Mouse (Mus musculus) midbrain, embryonic 14.5 days (tissue): ENCODE measurements around the gene Ripor2. TPM values are rescaled to one million over a fixed set of nuclear protein-coding genes. Genes with fewer than 3 reads are reported as not detected.

ENCODE experiments used
- ATAC-seq: fragments of 200-750 bp; cut with Nextera tagmentation; 2 replicates; pipeline ENCODE4 v1.8.0; 2017; ENCODE audit warnings: moderate number of reproducible peaks, moderate library complexity; ENCODE audit not compliant: low FRiP score, low TSS enrichment
- DNase-seq: peaks from one replicate; pipeline ENCODE4 v3.0.0-alpha.2; 2015
- H3K27ac ChIP-seq: fragments of 300-500 bp; sonication (generic); replicated peaks from 2 replicates; pipeline ENCODE4 v1.5.1; 2014; ENCODE audit warnings: mild to moderate bottlenecking, low read depth, low read length, moderate library complexity
- H3K27me3 ChIP-seq: fragments of 300-500 bp; sonication (generic); 2 replicates; pipeline ENCODE4 v1.6.1; 2014; ENCODE audit warnings: low read length, control low read depth, mixed read lengths; ENCODE audit not compliant: control insufficient read depth, insufficient read depth
- H3K36me3 ChIP-seq: fragments of 300-500 bp; sonication (generic); 2 replicates; pipeline ENCODE4 v1.6.1; 2014; ENCODE audit warnings: low read length, control low read depth; ENCODE audit not compliant: control insufficient read depth, insufficient read depth
- H3K4me1 ChIP-seq: fragments of 300-500 bp; sonication (generic); 2 replicates; pipeline ENCODE4 v1.6.1; 2014; ENCODE audit warnings: mild to moderate bottlenecking, antibody characterized with exemption, low read length, control low read depth; ENCODE audit not compliant: control insufficient read depth, insufficient read depth
- H3K4me2 ChIP-seq: fragments of 300-500 bp; sonication (generic); 2 replicates; pipeline ENCODE4 v1.6.1; 2014; ENCODE audit warnings: mild to moderate bottlenecking, low read length, moderate library complexity
- H3K4me3 ChIP-seq: fragments of 300-500 bp; sonication (generic); replicated peaks from 2 replicates; pipeline ENCODE4 v1.5.1; 2014; ENCODE audit warnings: low read depth, low read length
- H3K9ac ChIP-seq: fragments of 300-500 bp; sonication (generic); replicated peaks from 2 replicates; pipeline ENCODE4 v1.6.1; 2014; ENCODE audit warnings: mild to moderate bottlenecking, low read length, moderate library complexity
- H3K9me3 ChIP-seq: fragments of 300-500 bp; sonication (generic); 2 replicates; pipeline ENCODE4 v1.6.1; 2016; ENCODE audit warnings: low read length, control low read depth, mixed read lengths; ENCODE audit not compliant: control insufficient read depth
- WGBS: fragments of 180-500 bp; shearing (Covaris S2); extraction: QIAGEN DNeasy Blood & Tissue Kit; methylation state at CpG from one replicate; pipeline ENCODE4 v1.1.7; 2014; 5-methylcytosine and 5-hydroxymethylcytosine counted together
- polyA plus RNA-seq: library from polyadenylated mRNA; unstranded; fragments of >200 nt; fragmentation: Nextera tagmentation; extraction: Ambion mirVana; gene quantifications from 2 replicates; pipeline ENCODE4 v1.2.1, GENCODE M21; 2014

Gene Ripor2
- polyA plus RNA-seq, 1 experiment from 2014 or later = 33.4 TPM

GRCm38 (mm10) chr13:24588603-24589002 lies 6.6 kb downstream of the Ripor2 start:
- WGBS = 95% methylated on average over 3 of the region's 3 CpGs
- DNase-seq (no peak), ATAC-seq (no peak)
- H3K4me3 ChIP-seq = no peak overlapping the region
- no peaks in the 10 kb centered on the region for H3K4me1 ChIP-seq
- H3K36me3 ChIP-seq = no peaks in the 10 kb centered on the region
- H3K4me2 ChIP-seq = no peak overlapping the region
- H3K9me3 ChIP-seq = no peaks in the 10 kb centered on the region
- H3K27me3 ChIP-seq = no peaks in the 10 kb centered on the region
- H3K27ac ChIP-seq = no peak overlapping the region
- no peak overlapping the region for H3K9ac ChIP-seq

GRCm38 (mm10) chr13:24591737-24592136 lies 9.7 kb downstream of the Ripor2 start:
- H3K36me3 ChIP-seq = no peaks in the 10 kb centered on the region
- no peak overlapping the region for H3K9ac ChIP-seq
- ATAC-seq (no peak), DNase-seq (no peak)
- H3K4me1 ChIP-seq = no peaks in the 10 kb centered on the region
- H3K4me3 ChIP-seq = no peak overlapping the region
- no peak overlapping the region for H3K27ac ChIP-seq
- H3K27me3 ChIP-seq = no peaks in the 10 kb centered on the region
- H3K4me2 ChIP-seq = no peak overlapping the region
- 91% methylated on average over 6 of the region's 6 CpGs for WGBS
- H3K9me3 ChIP-seq = no peaks in the 10 kb centered on the region

DNA sequence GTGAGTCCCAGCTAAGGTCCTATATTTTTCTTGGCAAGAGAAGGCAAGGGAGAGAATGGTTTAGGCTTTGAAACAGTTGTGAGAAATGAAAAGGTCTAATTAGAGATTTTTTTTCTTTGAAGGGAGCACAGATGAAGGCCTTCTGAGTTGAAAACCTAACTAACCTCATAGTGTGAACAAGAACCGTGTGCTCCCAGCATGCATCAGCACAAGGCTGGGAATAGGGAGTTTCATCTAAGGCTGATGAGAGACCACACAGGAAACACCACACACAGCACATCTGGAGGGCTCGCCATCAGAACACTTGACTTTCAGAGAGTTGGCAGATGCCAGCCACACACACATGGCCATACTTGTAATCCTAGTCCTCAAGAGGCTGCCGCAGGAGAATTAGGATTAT lies 12.3 kb downstream of the Ripor2 start:
- Histone ChIP-seq H3K27ac (no peak overlapping the region), H3K9me3 (no peaks in the 10 kb centered on the region), H3K36me3 (no peaks in the 10 kb centered on the region), H3K27me3 (no peaks in the 10 kb centered on the region), H3K4me1 (no peaks in the 10 kb centered on the region), H3K4me2 (no peak overlapping the region), H3K4me3 (no peak overlapping the region), H3K9ac (no peak overlapping the region)
- WGBS = 75% methylated on average over 3 of the region's 3 CpGs
- ATAC-seq = no peak
- no peak for DNase-seq

DNA sequence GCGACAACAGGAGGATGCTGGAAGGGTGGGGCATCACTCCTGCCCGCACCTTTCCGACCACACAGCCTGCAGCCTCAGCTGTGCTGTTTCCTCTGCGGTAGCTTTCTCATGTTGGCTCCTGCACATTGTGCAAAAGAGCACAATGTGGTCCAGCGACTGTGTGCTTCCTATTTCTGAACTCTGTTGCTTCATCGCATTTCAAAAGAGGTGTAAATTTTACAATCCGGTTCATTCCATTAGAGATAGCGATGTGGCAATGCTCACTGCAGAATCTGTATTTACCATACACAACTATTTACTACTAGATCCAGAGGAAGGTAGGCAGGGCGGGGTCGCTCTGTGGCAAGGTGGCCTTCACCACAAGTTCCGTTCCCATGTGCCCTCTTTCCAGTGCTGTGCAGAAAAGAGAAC lies 17.6 kb downstream of the Ripor2 start:
- Histone ChIP-seq H3K36me3 (no peaks in the 10 kb centered on the region), H3K4me1 (peaks cover 6% of the 10 kb centered on the region), H3K4me2 (no peak overlapping the region), H3K4me3 (no peak overlapping the region), H3K9ac (no peak overlapping the region), H3K9me3 (no peaks in the 10 kb centered on the region), H3K27me3 (no peaks in the 10 kb centered on the region), H3K27ac (no peak overlapping the region)
- DNase-seq (no peak), ATAC-seq (no peak)
- 91% methylated on average over 11 of the region's 11 CpGs for WGBS

DNA sequence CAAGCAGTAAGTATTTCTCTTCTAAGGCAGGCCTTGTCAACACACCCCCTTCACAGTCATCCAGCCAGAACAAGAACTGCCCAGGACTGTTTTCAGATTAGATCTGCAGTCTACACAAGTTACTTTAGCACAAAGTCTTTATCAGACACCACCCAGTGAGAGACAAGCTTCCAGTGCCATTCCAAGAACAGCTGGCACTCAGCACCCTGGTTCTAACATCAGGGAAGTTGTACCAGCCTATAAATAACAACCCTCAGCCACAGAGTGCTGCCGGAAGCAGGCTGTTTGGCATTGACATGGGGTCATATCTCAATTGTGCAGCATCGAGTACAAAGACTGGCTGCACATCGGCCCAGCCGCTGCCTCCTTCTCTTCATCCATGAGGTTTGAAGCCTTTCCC lies 21.0 kb downstream of the Ripor2 start:
- Histone ChIP-seq H3K9ac (no peak overlapping the region), H3K4me1 (peaks cover 19% of the 10 kb centered on the region), H3K9me3 (no peaks in the 10 kb centered on the region), H3K27me3 (no peaks in the 10 kb centered on the region), H3K4me3 (no peak overlapping the region), H3K36me3 (no peaks in the 10 kb centered on the region), H3K27ac (no peak overlapping the region), H3K4me2 (0 out of 2 replicates have a peak overlapping the region, but pooled peaks have one; percentile 20)
- DNase-seq = no peak
- 9% methylated on average over 4 of the region's 4 CpGs for WGBS
- no peak for ATAC-seq

DNA sequence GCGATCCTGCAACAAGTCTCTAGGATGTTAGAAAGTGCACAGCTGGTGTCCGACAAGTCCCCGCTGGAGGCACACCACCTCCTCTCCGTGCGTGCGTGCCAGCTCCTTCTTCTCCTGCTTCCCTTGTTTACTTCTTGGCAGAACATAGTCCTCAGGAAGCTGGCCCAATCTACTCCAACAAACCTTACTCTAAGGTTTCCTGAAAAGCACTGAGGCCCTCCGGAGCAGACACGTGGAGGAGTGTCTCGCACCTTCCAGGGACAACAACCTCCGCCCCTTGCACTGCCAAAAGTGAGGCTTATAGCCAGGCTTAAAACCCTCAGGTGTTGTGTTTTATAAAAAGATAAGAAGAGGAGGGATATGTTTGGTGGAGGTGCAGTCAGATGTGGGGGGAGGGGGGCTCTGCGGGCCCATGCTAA lies 21.6 kb downstream of the Ripor2 start:
- no peak for ATAC-seq
- H3K27me3 ChIP-seq = no peaks in the 10 kb centered on the region
- H3K4me2 ChIP-seq = 0 out of 2 replicates have a peak overlapping the region, but pooled peaks have one; percentile 20

GRCm38 (mm10) chr13:24604096-24604495 lies 22.1 kb downstream of the Ripor2 start:
- Histone ChIP-seq H3K27ac (no peak overlapping the region), H3K4me1 (peaks cover 19% of the 10 kb centered on the region), H3K36me3 (no peaks in the 10 kb centered on the region), H3K4me2 (no peak overlapping the region), H3K27me3 (no peaks in the 10 kb centered on the region), H3K4me3 (no peak overlapping the region), H3K9ac (no peak overlapping the region), H3K9me3 (no peaks in the 10 kb centered on the region)
- WGBS = 22% methylated on average over 4 of the region's 4 CpGs
- ATAC-seq (no peak), DNase-seq (no peak)

More for the DNA sequence above, 21.6 kb downstream of the Ripor2 start:
- DNase-seq = no peak
- Histone ChIP-seq H3K27ac (no peak overlapping the region), H3K4me3 (no peak overlapping the region), H3K36me3 (no peaks in the 10 kb centered on the region), H3K9me3 (no peaks in the 10 kb centered on the region), H3K4me1 (peaks cover 19% of the 10 kb centered on the region), H3K9ac (no peak overlapping the region)
- WGBS = 22% methylated on average over 11 of the region's 11 CpGs

DNA sequence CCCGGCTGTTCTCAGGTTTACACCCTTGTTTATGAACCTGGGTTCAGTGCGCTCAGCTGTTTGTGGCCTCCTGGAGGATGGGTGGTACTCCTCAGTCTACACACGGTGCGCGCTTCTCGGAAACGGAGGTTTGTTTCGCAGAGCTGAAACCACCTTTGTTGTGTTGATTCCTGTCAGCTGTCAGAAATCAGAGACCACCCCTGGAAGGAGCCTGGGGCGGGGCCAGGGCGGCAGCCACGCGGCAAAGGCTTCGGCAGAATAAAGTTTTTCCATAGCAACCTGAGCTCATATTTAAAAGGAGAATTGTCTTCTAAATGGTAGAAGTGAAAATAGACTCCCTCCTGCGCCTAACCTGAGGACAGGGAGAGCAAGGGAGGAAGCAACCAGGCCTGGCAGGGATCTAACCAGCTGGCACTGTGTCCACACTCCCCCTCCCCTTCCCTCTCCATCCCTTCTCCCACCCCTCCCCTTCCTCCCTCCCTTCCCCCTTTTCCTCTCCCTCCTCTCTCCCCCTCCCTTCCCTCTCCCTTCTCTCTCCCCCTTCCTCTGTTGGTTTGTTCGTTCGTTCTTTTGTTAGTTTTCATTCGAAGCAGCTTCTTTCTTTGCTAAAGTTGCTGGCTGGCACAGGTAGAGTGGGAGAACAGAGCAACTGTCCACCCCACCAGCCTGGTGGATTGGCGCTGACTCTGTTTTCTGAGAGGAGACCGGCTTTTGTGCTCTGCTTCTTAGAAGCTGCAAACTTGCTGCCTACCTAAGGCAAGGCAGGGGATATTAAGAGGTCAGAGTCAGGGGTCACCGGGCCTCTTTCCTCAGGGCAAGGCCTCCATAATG lies 23.0 kb downstream of the Ripor2 start:
- H3K4me3 ChIP-seq = peak overlapping the region; percentile 21
- H3K27ac ChIP-seq = peak overlapping the region; percentile 45
- 2% methylated on average over 20 of the region's 20 CpGs for WGBS
- no peaks in the 10 kb centered on the region for H3K9me3 ChIP-seq
- no peaks in the 10 kb centered on the region for H3K27me3 ChIP-seq
- H3K9ac ChIP-seq = no peak overlapping the region; the same call in 1 of the 2 replicates
- peaks cover 19% of the 10 kb centered on the region for H3K4me1 ChIP-seq
- peak; percentile 70 for ATAC-seq
- peak overlapping the region; percentile 55 for H3K4me2 ChIP-seq
- DNase-seq = peak; percentile 73
- no peaks in the 10 kb centered on the region for H3K36me3 ChIP-seq

DNA sequence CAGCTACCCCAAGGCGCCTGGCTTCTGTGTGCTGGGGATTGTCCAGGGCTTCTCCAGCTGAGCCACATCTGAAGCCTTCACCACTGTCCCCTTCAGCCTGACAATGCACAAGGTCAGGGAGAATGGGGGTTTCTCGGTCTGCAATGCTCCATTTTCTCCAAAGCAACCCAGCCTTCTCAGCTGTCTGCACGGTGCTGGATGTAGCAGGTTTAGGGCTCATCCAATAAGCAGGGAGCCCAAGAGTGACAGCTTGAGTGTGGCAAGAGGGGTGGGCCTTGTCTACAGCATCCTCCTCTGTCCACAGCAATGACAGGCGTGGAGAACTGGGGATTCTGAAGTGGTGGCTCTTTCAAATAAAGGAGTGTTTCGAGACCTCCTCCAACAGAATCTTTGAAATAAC lies 23.8 kb downstream of the Ripor2 start:
- DNase-seq = no peak
- 0 out of 2 replicates have a peak overlapping the region, but pooled peaks have one; percentile 6 for H3K9ac ChIP-seq
- H3K27ac ChIP-seq = 0 out of 2 replicates have a peak overlapping the region, but pooled peaks have one; percentile 20
- H3K27me3 ChIP-seq = no peaks in the 10 kb centered on the region
- H3K4me2 ChIP-seq = no peak overlapping the region
- peaks cover 19% of the 10 kb centered on the region for H3K4me1 ChIP-seq
- H3K9me3 ChIP-seq = no peaks in the 10 kb centered on the region
- no peaks in the 10 kb centered on the region for H3K36me3 ChIP-seq
- WGBS = 26% methylated on average over 5 of the region's 5 CpGs
- peak; percentile 41 for ATAC-seq
- no peak overlapping the region for H3K4me3 ChIP-seq
